Mouse (Mus musculus) MEL (cell line): ENCODE measurements at regions not wholly inside any gene's neighbourhood (a gene's known extent, or its start where the extent isn't known, plus 50 kb on each side); places are given as distances from the start of the nearest gene placed in this dataset.

Experiments
- DNase-seq: peaks from one replicate; pipeline ENCODE4 v3.0.0; 2011; ENCODE audit warnings: low read depth, low spot score
- H3K27ac ChIP-seq: 2 replicates; pipeline ENCODE4 v1.5.1; 2012; ENCODE audit warnings: low read depth, mild to moderate bottlenecking, control low read depth, low read length, moderate library complexity; ENCODE audit not compliant: control insufficient read depth
- H3K27me3 ChIP-seq, 2 experiments: fragments of 150-350 bp in 1 of 2; sonication (generic) in 1 of 2; 2 replicates each; pipeline ENCODE4 v1.6.1; 2012; ENCODE audit warnings: low read length in 2 of 2, mild to moderate bottlenecking in 2 of 2, improper control_type of control experiment in 1 of 2, moderate library complexity in 1 of 2; ENCODE audit not compliant: insufficient read depth in 2 of 2, control insufficient read depth in 1 of 2
- H3K36me3 ChIP-seq, 2 experiments: 2 replicates each; pipeline ENCODE4 v1.6.1; 2012 to 2014; ENCODE audit warnings: low read length in 2 of 2, improper control_type of control experiment in 1 of 2, inconsistent platforms in 1 of 2, mild to moderate bottlenecking in 1 of 2; ENCODE audit not compliant: insufficient read depth in 2 of 2, control insufficient read depth in 1 of 2
- H3K4me1 ChIP-seq, 2 experiments: fragments of 150-350 bp in 1 of 2; sonication (generic) in 1 of 2; 2 replicates each; pipeline ENCODE4 v1.6.1; 2012; ENCODE audit warnings: low read length in 2 of 2, improper control_type of control experiment in 1 of 2, mild to moderate bottlenecking in 1 of 2; ENCODE audit not compliant: insufficient read depth in 2 of 2, control insufficient read depth in 1 of 2
- H3K4me3 ChIP-seq, 2 experiments: fragments of 150-350 bp in 1 of 2; sonication (generic) in 1 of 2; 2 replicates each; pipeline ENCODE4 v1.5.1; 2012; ENCODE audit warnings: low read depth in 2 of 2, low read length in 2 of 2, mild to moderate bottlenecking in 2 of 2, moderate library complexity in 2 of 2, control low read depth in 1 of 2, improper control_type of control experiment in 1 of 2; ENCODE audit not compliant: control insufficient read depth in 1 of 2, insufficient read depth in 1 of 2
- H3K79me2 ChIP-seq: 2 replicates; pipeline ENCODE4 v1.6.1; 2012; ENCODE audit warnings: mild to moderate bottlenecking, low read length, moderate library complexity; ENCODE audit not compliant: control insufficient read depth, poor library complexity, insufficient read depth
- H3K9ac ChIP-seq: 2 replicates; pipeline ENCODE4 v1.6.1; 2012; ENCODE audit warnings: low read depth, mild to moderate bottlenecking, control low read depth, low read length, moderate library complexity; ENCODE audit not compliant: control insufficient read depth, poor library complexity, severe bottlenecking
- H3K9me3 ChIP-seq: fragments of 150-350 bp; sonication (generic); replicated peaks from 2 replicates; pipeline ENCODE4 v1.6.1; 2012; ENCODE audit warnings: mild to moderate bottlenecking, low read length, improper control_type of control experiment, moderate library complexity; ENCODE audit not compliant: insufficient read depth
- CHD1 ChIP-seq: IDR thresholded peaks from 2 replicates; pipeline ENCODE4 v1.6.1; 2012; ENCODE audit warnings: low read depth, mild to moderate bottlenecking, inconsistent platforms, low read length, improper control_type of control experiment
- CHD2 ChIP-seq: IDR thresholded peaks from 2 replicates; pipeline ENCODE4 v1.6.1; 2011; ENCODE audit warnings: low read length, improper control_type of control experiment
- EP300 ChIP-seq, 2 experiments: IDR thresholded peaks; 2 replicates each; pipeline ENCODE4 v1.6.1; 2011; ENCODE audit warnings: improper control_type of control experiment in 2 of 2, low read length in 2 of 2, low read depth in 1 of 2, mild to moderate bottlenecking in 1 of 2
- ETS1 ChIP-seq: IDR thresholded peaks from 2 replicates; pipeline ENCODE4 v1.6.1; 2012; ENCODE audit warnings: low read depth, mild to moderate bottlenecking, inconsistent platforms, low read length, improper control_type of control experiment, moderate library complexity
- HCFC1 ChIP-seq: IDR thresholded peaks from 2 replicates; pipeline ENCODE4 v1.6.1; 2012; ENCODE audit warnings: low read depth, mild to moderate bottlenecking, inconsistent platforms, low read length, improper control_type of control experiment, moderate library complexity
- KAT2A ChIP-seq: conservative IDR thresholded peaks from 2 replicates; pipeline ENCODE4 v1.6.1; 2012; ENCODE audit warnings: low read depth, low read length, improper control_type of control experiment, inconsistent platforms
- MEF2A ChIP-seq: IDR thresholded peaks from 2 replicates; pipeline ENCODE4 v1.6.1; 2014; ENCODE audit warnings: low read depth, mild to moderate bottlenecking, inconsistent platforms, low read length, improper control_type of control experiment; ENCODE audit not compliant: poor library complexity, insufficient replicate concordance, severe bottlenecking; ENCODE audit errors: extremely low read depth
- MXI1 ChIP-seq: IDR thresholded peaks from 2 replicates; pipeline ENCODE4 v1.6.1; 2011; ENCODE audit warnings: mild to moderate bottlenecking, low read depth, low read length, improper control_type of control experiment
- NELFE ChIP-seq: IDR thresholded peaks from 2 replicates; pipeline ENCODE4 v1.6.1; 2011; ENCODE audit warnings: low read depth, low read length, improper control_type of control experiment
- NRF1 ChIP-seq: IDR thresholded peaks from 2 replicates; pipeline ENCODE4 v1.6.1; 2014; ENCODE audit warnings: low read depth, mild to moderate bottlenecking, inconsistent platforms, low read length, improper control_type of control experiment, moderate library complexity; ENCODE audit not compliant: poor library complexity, insufficient read depth, severe bottlenecking
- RAD21 ChIP-seq: IDR thresholded peaks from 2 replicates; pipeline ENCODE4 v1.6.1; 2011; ENCODE audit warnings: mild to moderate bottlenecking, low read depth, low read length, improper control_type of control experiment
- SIN3A ChIP-seq: IDR thresholded peaks from 2 replicates; pipeline ENCODE4 v1.6.1; 2012; ENCODE audit warnings: low read length, improper control_type of control experiment, inconsistent platforms
- SMC3 ChIP-seq: IDR thresholded peaks from 2 replicates; pipeline ENCODE4 v1.6.1; 2011; ENCODE audit warnings: low read depth, low read length, improper control_type of control experiment
- TBP ChIP-seq: IDR thresholded peaks from 2 replicates; pipeline ENCODE4 v1.8.0; 2011; ENCODE audit warnings: low read depth, low read length, improper control_type of control experiment
- UBTF ChIP-seq: IDR thresholded peaks from 2 replicates; pipeline ENCODE4 v1.6.1; 2012; ENCODE audit warnings: low read depth, mild to moderate bottlenecking, inconsistent platforms, low read length, improper control_type of control experiment, moderate library complexity, borderline replicate concordance; ENCODE audit not compliant: insufficient read depth
- USF1 ChIP-seq: IDR thresholded peaks from 2 replicates; pipeline ENCODE4 v1.6.1; 2014; ENCODE audit warnings: low read depth, mild to moderate bottlenecking, inconsistent platforms, low read length, improper control_type of control experiment, moderate library complexity
- ZC3H11A ChIP-seq: IDR thresholded peaks from 2 replicates; pipeline ENCODE4 v1.6.1; 2012; ENCODE audit warnings: low read depth, mild to moderate bottlenecking, inconsistent platforms, low read length, improper control_type of control experiment
- ZKSCAN1 ChIP-seq: IDR thresholded peaks from 2 replicates; pipeline ENCODE4 v1.6.1; 2012; ENCODE audit warnings: low read depth, mild to moderate bottlenecking, inconsistent platforms, low read length, improper control_type of control experiment, moderate library complexity
- ZMIZ1 ChIP-seq: IDR thresholded peaks from 2 replicates; pipeline ENCODE4 v1.6.1; 2012; ENCODE audit warnings: low read depth, mild to moderate bottlenecking, inconsistent platforms, low read length, improper control_type of control experiment, moderate library complexity

DNA sequence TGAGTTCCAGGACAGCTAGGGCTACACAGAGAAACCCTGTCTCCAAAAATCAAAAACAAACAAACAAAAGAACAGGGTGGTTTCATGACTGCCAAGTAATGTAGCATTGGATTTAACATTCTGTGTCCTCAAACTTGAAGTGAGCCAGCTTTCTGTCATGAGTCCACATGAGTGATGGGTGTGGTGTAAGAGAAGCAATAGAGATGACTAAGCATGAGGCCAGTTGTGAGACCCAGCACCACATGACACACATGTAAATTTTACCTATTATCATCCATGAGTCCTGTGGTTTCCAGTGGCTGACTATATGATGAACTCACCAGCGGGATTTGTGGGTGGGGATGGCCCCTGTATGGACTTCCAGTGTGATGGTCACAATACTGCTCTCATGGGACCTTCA lies 176.0 kb upstream of the Peli2 start:
- H3K79me2 ChIP-seq, result no peaks in the 10 kb centered on the region
- DNase-seq, result no peak
- TF ChIP-seq MXI1 (no peak), MEF2A (no peak), CHD1 (no peak), CHD2 (no peak), SMC3 (no peak), TBP (no peak), NELFE (no peak), NRF1 (no peak), RAD21 (no peak), ZC3H11A (no peak), ZMIZ1 (no peak), ETS1 (no peak), SIN3A (no peak), KAT2A (no peak), ZKSCAN1 (no peak), EP300 (IDR thresholded peaks at IDR 0.05; ENCODE audit: low read depth in 1 of 2, low read length in 2 of 2) (no peak), HCFC1 (no peak)

GRCm38 (mm10) chr14:47951041-47951440 lies 169.6 kb upstream of the Peli2 start:
- Histone ChIP-seq H3K79me2 (no peaks in the 10 kb centered on the region), H3K4me1 (no peaks in the 10 kb centered on the region), H3K27me3 (no peaks in the 10 kb centered on the region), H3K9ac (no peak overlapping the region), H3K36me3 (no peaks in the 10 kb centered on the region), H3K9me3 (no peaks in the 10 kb centered on the region), H3K27ac (no peak overlapping the region), H3K4me3 (no peak overlapping the region)
- TF ChIP-seq ZKSCAN1 (no peak), UBTF (no peak), SMC3 (no peak), USF1 (no peak)
- no peak for DNase-seq

More for the DNA sequence above, 176.0 kb upstream of the Peli2 start:
- H3K4me1 ChIP-seq, result no peaks in the 10 kb centered on the region
- H3K36me3 ChIP-seq, result no peaks in the 10 kb centered on the region
- H3K27me3 ChIP-seq, result no peaks in the 10 kb centered on the region
- no peak overlapping the region for H3K27ac ChIP-seq
- H3K4me3 ChIP-seq, result no peak overlapping the region
- no peaks in the 10 kb centered on the region for H3K9me3 ChIP-seq
- H3K9ac ChIP-seq, result no peak overlapping the region
